Mouse (Mus musculus): ENCODE data around the gene Gm12185. TPM values are rescaled to one million over a fixed set of nuclear protein-coding genes. Genes with fewer than 3 reads are reported as not detected.

Gene Gm12185
- polyA plus RNA-seq, 1 experiment from 2014 or later, result not detected

- peak; percentile 93 for DNase-seq (ENCODE audit: low spot score, missing footprints)
- ATAC-seq (ENCODE audit: low FRiP score), result peak; percentile 47
- Histone ChIP-seq H3K27ac (ENCODE audit: low read depth, low read length) (no peak within 1 kb of the TSS), H3K9ac (ENCODE audit: low read length) (peak within 1 kb of the TSS; percentile 65), H3K4me1 (ENCODE audit: control insufficient read depth, insufficient read depth, low read length) (peaks cover 7% of the 10 kb centered on the region), H3K4me3 (ENCODE audit: low read depth, low read length) (peak within 1 kb of the TSS; percentile 31), H3K4me2 (peak within 1 kb of the TSS; percentile 62), H3K9me3 (ENCODE audit: control insufficient read depth, low read length) (no peaks in the 10 kb centered on the region), H3K36me3 (ENCODE audit: control insufficient read depth, insufficient read depth, low read length) (no peaks in the 10 kb centered on the region), H3K27me3 (ENCODE audit: control insufficient read depth, insufficient read depth, low read length) (no peaks in the 10 kb centered on the region; the same call in 1 of the 2 replicates)
- WGBS, result under 1% methylated on average over 19 of the region's 19 CpGs
Observed at GRCm38 (mm10) chr11:48871201-48871772, 120.7 kb downstream of the Gm12185 start, which contains the start of gene Irgm1. Irgm1 (minus strand) TSS chr11:48871683.

- ATAC-seq (ENCODE audit: low FRiP score), result no peak
- no peaks in the 10 kb centered on the region for H3K9me3 ChIP-seq (ENCODE audit: control insufficient read depth, low read length)
- DNase-seq (ENCODE audit: low spot score, missing footprints), result no peak
- H3K4me2 ChIP-seq, result peak overlapping the region; percentile 62
- H3K27me3 ChIP-seq (ENCODE audit: control insufficient read depth, insufficient read depth, low read length), result no peaks in the 10 kb centered on the region; the same call in 1 of the 2 replicates
- WGBS, result 42% methylated on average over 7 of the region's 7 CpGs
- H3K4me1 ChIP-seq (ENCODE audit: control insufficient read depth, insufficient read depth, low read length), result peaks cover 7% of the 10 kb centered on the region
- H3K9ac ChIP-seq (ENCODE audit: low read length), result peak overlapping the region; percentile 65
- H3K27ac ChIP-seq (ENCODE audit: low read depth, low read length), result no peak overlapping the region
- peak overlapping the region; percentile 31 for H3K4me3 ChIP-seq (ENCODE audit: low read depth, low read length)
- no peaks in the 10 kb centered on the region for H3K36me3 ChIP-seq (ENCODE audit: control insufficient read depth, insufficient read depth, low read length)
Observed at GRCm38 (mm10) chr11:48870781-48871180, 121.2 kb downstream of the Gm12185 start.

- H3K4me1 ChIP-seq (ENCODE audit: control insufficient read depth, insufficient read depth, low read length), result peaks cover 7% of the 10 kb centered on the region
- H3K9ac ChIP-seq (ENCODE audit: low read length), result no peak overlapping the region
- no peak overlapping the region for H3K4me2 ChIP-seq
- ATAC-seq (ENCODE audit: low FRiP score), result no peak
- H3K4me3 ChIP-seq (ENCODE audit: low read depth, low read length), result no peak overlapping the region
- H3K36me3 ChIP-seq (ENCODE audit: control insufficient read depth, insufficient read depth, low read length), result no peaks in the 10 kb centered on the region
- no peak for DNase-seq (ENCODE audit: low spot score, missing footprints)
- no peaks in the 10 kb centered on the region; the same call in 1 of the 2 replicates for H3K27me3 ChIP-seq (ENCODE audit: control insufficient read depth, insufficient read depth, low read length)
- no peak overlapping the region for H3K27ac ChIP-seq (ENCODE audit: low read depth, low read length)
- H3K9me3 ChIP-seq (ENCODE audit: control insufficient read depth, low read length), result no peaks in the 10 kb centered on the region
- 82% methylated on average over 7 of the region's 7 CpGs for WGBS
Observed at GRCm38 (mm10) chr11:48869380-48870110, 122.5 kb downstream of the Gm12185 start.

GRCm38 (mm10) chr11:48866481-48866880 lies 125.5 kb downstream of the Gm12185 start:
- Histone ChIP-seq H3K4me2 (no peak overlapping the region), H3K9me3 (ENCODE audit: control insufficient read depth, low read length) (no peaks in the 10 kb centered on the region), H3K36me3 (ENCODE audit: control insufficient read depth, insufficient read depth, low read length) (no peaks in the 10 kb centered on the region), H3K4me3 (ENCODE audit: low read depth, low read length) (no peak overlapping the region), H3K9ac (ENCODE audit: low read length) (no peak overlapping the region), H3K27ac (ENCODE audit: low read depth, low read length) (no peak overlapping the region), H3K27me3 (ENCODE audit: control insufficient read depth, insufficient read depth, low read length) (no peaks in the 10 kb centered on the region; the same call in 1 of the 2 replicates), H3K4me1 (ENCODE audit: control insufficient read depth, insufficient read depth, low read length) (peaks cover 2% of the 10 kb centered on the region; the same call in 1 of the 2 replicates)
- no peak for ATAC-seq (ENCODE audit: low FRiP score)
- no peak for DNase-seq (ENCODE audit: low spot score, missing footprints)
- WGBS, result 92% methylated on average over 9 of the region's 9 CpGs

- ATAC-seq (ENCODE audit: low FRiP score) (no peak), DNase-seq (ENCODE audit: low spot score, missing footprints) (no peak)
- no peaks in the 10 kb centered on the region for H3K36me3 ChIP-seq (ENCODE audit: control insufficient read depth, insufficient read depth, low read length)
- no peak overlapping the region for H3K4me2 ChIP-seq
- no peaks in the 10 kb centered on the region for H3K9me3 ChIP-seq (ENCODE audit: control insufficient read depth, low read length)
- H3K4me1 ChIP-seq (ENCODE audit: control insufficient read depth, insufficient read depth, low read length), result no peaks in the 10 kb centered on the region; the same call in 1 of the 2 replicates
- H3K4me3 ChIP-seq (ENCODE audit: low read depth, low read length), result no peak overlapping the region
- no peak overlapping the region for H3K27ac ChIP-seq (ENCODE audit: low read depth, low read length)
- H3K27me3 ChIP-seq (ENCODE audit: control insufficient read depth, insufficient read depth, low read length), result no peaks in the 10 kb centered on the region; the same call in 1 of the 2 replicates
- H3K9ac ChIP-seq (ENCODE audit: low read length), result no peak overlapping the region
- 92% methylated on average over 3 of the region's 3 CpGs for WGBS
Observed at GRCm38 (mm10) chr11:48863808-48864207, 128.2 kb downstream of the Gm12185 start.

GRCm38 (mm10) chr11:48862784-48863319 lies 129.2 kb downstream of the Gm12185 start:
- ATAC-seq (ENCODE audit: low FRiP score) (no peak), DNase-seq (ENCODE audit: low spot score, missing footprints) (peak; percentile 53)
- Histone ChIP-seq H3K4me1 (ENCODE audit: control insufficient read depth, insufficient read depth, low read length) (peaks cover 3% of the 10 kb centered on the region), H3K4me2 (no peak overlapping the region), H3K9ac (ENCODE audit: low read length) (no peak overlapping the region), H3K4me3 (ENCODE audit: low read depth, low read length) (no peak overlapping the region), H3K36me3 (ENCODE audit: control insufficient read depth, insufficient read depth, low read length) (no peaks in the 10 kb centered on the region), H3K27me3 (ENCODE audit: control insufficient read depth, insufficient read depth, low read length) (no peaks in the 10 kb centered on the region; the same call in none of the 2 replicates), H3K9me3 (ENCODE audit: control insufficient read depth, low read length) (no peaks in the 10 kb centered on the region), H3K27ac (ENCODE audit: low read depth, low read length) (no peak overlapping the region)
- 78% methylated on average over 1 of the region's 1 CpGs for WGBS

GRCm38 (mm10) chr11:48859014-48859413 lies 133.0 kb downstream of the Gm12185 start:
- under 1% methylated on average over 6 of the region's 6 CpGs for WGBS
- Histone ChIP-seq H3K4me1 (ENCODE audit: control insufficient read depth, insufficient read depth, low read length) (peaks cover 6% of the 10 kb centered on the region), H3K9ac (ENCODE audit: low read length) (no peak overlapping the region), H3K4me2 (peak overlapping the region; percentile 45), H3K9me3 (ENCODE audit: control insufficient read depth, low read length) (no peaks in the 10 kb centered on the region), H3K27ac (ENCODE audit: low read depth, low read length) (no peak overlapping the region), H3K27me3 (ENCODE audit: control insufficient read depth, insufficient read depth, low read length) (no peaks in the 10 kb centered on the region; the same call in none of the 2 replicates), H3K4me3 (ENCODE audit: low read depth, low read length) (no peak overlapping the region; the same call in 1 of the 2 replicates), H3K36me3 (ENCODE audit: control insufficient read depth, insufficient read depth, low read length) (no peaks in the 10 kb centered on the region)
- DNase-seq (ENCODE audit: low spot score, missing footprints) (peak; percentile 98), ATAC-seq (ENCODE audit: low FRiP score) (no peak)
